Mouse (Mus musculus) liver, adult (tissue): ENCODE measurements around the gene Kcnc3.

Experiments used
- GATA4 ChIP-seq: IDR thresholded peaks from 2 replicates; pipeline ENCODE4 v1.6.1; 2014; ENCODE audit warnings: mild to moderate bottlenecking, low read length; ENCODE audit not compliant: insufficient replicate concordance

Gene Kcnc3

DNA sequence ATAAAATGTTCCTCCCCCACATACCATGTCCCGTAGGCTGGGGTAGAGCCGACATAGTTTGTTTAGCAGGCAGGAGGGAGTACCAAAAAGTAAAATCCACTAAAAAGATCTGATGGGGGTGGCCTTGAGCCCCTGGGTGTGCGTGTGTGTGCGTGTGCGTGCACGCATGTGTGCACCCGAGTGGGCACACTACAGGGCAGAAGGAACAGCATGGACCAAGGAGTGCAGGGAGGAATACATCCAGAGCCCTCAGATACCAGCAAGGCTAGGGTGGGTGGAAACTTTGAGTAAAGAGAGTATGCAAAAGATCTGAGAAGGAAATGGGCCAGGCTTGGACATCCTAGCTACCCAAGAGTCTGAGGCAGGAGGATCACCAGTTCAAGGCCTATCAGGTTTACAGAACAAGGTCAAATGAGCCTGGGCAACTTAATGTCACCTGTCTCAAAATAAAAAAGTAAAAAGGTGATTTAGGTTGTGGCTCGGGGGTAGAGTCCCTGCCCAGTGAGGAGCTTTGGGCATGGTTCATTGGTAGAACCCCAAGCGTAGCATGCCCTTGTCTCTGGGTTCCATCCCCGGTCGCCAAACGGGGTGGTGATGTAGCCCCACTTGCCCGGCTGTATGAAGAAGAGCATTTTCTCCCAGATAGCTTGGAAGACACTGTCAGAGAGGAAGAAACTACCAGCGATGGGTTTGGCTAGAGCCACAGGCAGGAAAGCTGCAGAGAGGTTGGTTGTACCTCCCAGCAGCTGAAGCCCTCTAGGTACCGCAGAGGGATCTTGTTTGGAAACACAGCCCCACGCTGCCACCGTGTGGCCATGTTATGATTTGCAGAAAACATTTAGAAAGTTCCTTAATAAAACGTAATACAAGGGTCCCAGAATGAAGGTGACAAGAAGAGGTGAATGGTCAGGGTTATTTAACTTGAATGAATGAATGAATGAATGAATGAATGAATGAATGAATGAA, 29.7 kb upstream of the Kcnc3 start:
- TF ChIP-seq GATA4 = no peak

DNA sequence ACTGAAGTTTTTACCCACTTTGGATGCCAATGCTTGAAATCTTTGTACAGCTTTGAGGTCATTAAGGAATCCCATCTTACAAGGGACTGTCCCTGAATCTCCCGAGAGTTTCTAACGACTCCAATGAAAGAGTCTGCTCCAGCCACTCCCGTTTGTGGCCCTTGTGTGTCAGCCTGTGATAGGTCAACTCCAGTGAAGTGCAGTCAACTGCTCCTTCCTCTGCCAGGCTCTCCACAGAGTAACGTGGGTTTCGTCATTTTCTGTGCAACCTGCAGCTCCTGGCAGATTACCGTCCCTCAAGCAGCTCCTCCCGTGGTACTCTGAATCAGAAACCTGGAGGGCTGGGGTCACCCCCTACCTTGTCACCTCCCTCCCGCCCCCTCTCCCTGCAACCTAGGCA, 27.2 kb upstream of the Kcnc3 start:
- TF ChIP-seq GATA4 = no peak

DNA sequence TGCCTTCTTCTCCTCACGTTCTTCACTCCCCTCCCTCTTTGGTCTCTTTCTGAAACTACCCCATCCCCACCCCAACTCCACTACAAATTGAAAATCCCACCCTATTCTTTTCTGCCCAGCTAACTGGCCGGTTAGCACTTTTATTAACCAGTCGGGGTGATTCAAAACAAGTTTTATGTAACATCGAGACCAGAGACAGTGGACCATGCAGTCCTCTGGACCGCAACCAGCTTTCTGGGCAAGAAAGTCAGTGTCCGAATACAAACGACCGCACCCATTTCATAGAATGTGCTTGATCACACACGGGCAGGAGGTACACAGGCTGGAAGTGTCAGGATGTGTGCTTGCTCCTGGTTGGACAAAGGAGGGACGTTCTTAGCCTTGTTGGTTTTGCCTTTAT, 26.0 kb upstream of the Kcnc3 start:
- TF ChIP-seq GATA4 = no peak

GRCm38 (mm10) chr7:44565414-44565813, 25.1 kb upstream of the Kcnc3 start:
- TF ChIP-seq GATA4 = no peak

DNA sequence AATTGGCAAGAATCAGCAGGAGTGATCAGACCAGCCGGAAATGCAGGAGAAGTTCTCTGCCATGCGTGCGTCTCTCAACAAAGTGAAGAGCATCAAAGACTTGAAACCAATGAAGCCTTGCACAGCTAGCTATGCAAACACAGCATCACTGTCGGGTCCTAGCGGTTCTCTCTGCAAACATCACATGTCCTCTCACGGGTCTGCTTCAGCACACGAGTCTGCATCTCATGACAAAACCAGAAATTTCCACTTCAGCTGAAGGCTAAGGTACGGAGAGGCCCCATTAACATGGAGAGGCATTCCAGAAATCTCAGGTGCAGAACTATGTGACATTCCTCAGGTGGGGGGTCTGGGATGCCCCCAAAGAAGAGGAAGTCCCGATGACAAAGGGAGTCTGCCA, 21.7 kb upstream of the Kcnc3 start:
- no peak for TF ChIP-seq GATA4

DNA sequence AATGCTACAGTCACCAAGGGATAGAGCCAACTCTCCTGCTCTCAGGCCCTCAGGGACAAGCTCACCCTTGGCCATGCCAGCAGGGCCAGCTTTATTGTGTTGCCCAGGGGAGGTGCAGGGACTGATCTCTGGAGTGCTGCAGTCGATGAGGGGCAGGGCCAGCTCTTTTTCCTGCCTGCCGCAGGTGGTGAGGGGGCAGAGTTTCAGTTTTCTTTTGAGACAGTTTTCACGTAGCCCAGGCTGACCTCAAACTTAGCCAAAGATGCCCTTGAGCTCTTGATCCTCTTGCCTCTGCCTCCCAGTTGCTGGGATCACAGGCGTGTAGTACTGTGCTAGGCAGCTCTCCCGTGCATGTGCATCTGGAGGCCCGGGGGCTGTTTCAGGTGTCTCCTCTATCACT, 19.5 kb upstream of the Kcnc3 start:
- no peak for TF ChIP-seq GATA4

DNA sequence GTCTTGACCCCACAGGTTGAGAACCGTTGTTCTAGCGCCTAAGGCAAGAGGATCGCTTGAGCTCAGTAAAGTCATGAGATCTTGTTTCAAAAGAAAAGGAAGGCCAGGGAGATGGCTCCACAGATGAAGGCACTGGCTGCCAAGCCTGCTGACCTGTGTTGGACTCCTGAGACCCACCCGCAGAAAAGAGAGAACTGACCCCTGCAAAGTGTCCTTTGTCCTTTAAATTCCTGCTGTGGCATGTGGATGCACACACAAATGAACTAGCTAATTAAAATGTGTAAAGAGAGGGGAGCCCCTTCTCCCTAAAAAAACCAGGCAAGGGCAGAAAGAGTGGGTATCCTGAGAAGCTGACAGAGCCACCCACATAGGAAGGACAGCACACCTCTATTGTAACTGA, 18.7 kb upstream of the Kcnc3 start:
- TF ChIP-seq GATA4 = no peak

DNA sequence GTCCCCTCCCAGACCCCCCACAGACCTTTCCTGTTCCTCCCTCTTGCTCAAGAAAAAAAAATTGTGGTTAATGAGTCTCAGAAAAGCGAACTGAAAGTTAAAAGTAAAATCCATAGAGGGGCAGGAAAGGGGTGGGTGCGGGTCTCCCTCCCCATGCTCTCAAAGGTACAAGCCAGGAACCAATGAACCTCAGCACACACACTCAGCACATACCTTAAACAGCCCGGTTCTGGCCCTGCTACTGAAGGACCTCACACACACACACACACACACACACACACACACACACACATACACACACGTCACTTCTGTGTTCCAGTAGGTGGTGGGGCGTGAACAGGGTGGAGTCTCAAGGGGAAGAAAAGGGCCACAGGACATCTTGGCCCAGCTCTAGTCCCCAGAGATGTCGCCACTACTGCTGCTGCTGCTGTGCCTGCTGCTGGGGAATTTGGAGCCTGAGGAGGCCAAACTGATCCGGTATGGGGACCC, 18.2 kb upstream of the Kcnc3 start, which contains the start of gene Napsa:
Gene Napsa (plus strand): TSS at position 168 of the 489 bp plus-strand sequence.
- TF ChIP-seq GATA4 = no peak

- TF ChIP-seq GATA4 = no peak
These were observed 17.4 kb upstream of the Kcnc3 start for GRCm38 (mm10) chr7:44572956-44573484.

DNA sequence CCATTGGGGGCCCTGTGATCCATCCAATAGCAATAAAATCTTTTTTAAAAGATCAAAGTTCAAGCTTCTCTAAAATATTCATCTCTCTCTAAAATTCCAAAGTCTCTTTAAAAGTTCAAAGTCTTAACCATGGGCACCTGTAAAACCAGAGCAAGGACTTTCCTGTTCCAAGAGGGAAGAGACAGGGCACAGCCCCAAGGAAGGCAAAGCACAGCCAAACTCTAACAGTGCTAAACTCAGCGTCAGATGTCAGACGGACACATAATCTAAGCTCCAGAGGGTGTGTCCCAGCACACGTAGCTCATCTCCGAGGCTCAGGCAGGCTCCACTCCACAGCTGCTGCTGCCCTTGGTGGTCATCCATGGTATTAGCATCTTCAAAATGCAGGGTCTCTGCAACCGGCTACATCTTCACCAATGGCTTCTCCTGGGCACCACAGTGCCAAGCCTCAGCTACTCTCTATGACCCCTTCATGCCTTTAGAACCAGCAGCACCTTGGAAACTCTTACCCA, 14.1 kb upstream of the Kcnc3 start:
- no peak for TF ChIP-seq GATA4

DNA sequence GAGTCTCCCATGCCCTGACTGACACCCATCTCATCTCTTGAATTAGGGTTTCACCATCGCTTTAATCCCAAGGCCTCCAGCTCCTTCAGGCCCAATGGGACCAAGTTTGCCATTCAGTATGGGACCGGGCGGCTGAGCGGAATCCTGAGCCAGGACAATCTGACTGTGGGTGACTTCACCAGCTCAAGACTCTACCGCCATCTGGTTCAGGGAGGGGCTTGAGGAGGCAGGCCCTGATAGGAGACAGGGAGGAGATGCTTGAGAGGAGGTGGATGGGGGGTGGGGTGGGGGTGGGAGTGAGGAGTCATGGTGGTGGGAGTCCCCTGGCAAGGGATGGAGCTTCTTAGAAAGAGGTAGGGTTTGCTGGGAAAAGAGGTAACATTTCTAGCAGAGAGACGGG, 8.8 kb upstream of the Kcnc3 start:
- no peak for TF ChIP-seq GATA4

DNA sequence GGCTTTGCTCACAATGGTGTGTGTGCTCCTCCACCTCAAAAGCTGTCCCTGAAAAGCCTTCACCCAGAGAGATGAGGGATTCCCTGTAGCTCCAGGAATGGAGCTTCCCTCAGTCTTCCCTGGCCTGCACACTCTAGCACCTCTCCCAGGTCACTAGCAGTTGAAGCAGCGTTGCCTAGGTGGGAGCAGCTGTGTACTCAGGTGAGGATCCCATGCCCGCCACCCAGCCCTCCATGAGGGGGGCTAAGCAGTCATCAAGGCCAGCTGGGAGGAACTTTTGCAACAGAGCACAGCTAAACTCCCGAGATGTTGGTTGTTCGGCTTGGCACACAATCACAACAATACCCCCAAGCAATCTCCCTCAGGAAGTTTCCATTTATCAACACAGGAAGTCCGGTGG, 7.8 kb upstream of the Kcnc3 start:
- TF ChIP-seq GATA4 = no peak

GRCm38 (mm10) chr7:44583146-44583545, 7.3 kb upstream of the Kcnc3 start:
- TF ChIP-seq GATA4 = no peak

DNA sequence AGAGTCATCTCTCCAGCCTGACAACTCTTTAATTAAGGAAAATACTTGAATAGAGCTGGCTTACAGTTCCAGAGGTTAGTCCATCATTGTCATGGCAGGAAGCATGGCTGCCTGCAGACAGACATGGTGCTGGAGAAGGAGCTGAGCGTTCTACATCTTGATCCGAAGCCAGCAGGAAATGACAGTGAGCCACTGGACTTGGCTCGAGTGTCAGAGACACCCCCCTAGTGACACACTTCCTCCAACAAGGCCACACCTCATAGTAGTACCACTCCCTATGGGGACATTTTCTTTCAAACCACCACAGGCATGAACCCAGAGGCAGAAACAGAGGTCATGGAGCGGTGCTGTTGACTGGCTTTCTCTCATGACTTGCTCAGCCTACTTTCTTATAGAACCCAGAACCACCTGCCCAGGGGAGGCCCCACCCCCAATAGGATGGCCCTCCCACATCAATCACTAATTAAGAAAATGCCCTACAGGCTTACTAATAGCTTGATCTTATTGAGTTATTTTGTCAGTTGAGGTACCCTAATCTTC, 6.1 kb upstream of the Kcnc3 start:
- no peak for TF ChIP-seq GATA4

DNA sequence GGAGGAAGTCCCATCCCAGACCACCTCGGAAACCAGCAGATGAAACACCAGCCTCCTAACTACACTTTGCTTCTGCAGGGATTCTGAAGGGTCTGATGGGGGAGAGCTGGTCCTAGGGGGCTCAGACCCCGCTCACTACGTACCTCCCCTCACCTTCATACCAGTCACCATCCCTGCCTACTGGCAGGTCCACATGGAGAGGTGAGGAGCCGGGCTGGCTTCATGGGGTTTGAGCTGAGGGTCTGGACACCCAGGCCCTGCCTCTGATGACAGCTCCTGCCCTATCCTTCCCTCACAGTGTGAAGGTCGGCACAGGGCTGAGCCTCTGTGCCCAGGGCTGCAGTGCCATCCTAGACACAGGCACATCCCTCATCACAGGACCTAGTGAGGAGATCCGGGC, 5.5 kb upstream of the Kcnc3 start:
- no peak for TF ChIP-seq GATA4

- TF ChIP-seq GATA4 = no peak
These were observed 4.9 kb upstream of the Kcnc3 start for GRCm38 (mm10) chr7:44585606-44586005.
